Mouse (Mus musculus): Measurements from ENCODE around the gene Tbc1d12. TPM values are rescaled to one million over a fixed set of nuclear protein-coding genes. Genes with fewer than 3 reads are reported as not detected.

Gene Tbc1d12
- total and polyA plus RNA-seq, 3 experiments = 2.5 to 2.9 TPM; not detected in 1

DNA sequence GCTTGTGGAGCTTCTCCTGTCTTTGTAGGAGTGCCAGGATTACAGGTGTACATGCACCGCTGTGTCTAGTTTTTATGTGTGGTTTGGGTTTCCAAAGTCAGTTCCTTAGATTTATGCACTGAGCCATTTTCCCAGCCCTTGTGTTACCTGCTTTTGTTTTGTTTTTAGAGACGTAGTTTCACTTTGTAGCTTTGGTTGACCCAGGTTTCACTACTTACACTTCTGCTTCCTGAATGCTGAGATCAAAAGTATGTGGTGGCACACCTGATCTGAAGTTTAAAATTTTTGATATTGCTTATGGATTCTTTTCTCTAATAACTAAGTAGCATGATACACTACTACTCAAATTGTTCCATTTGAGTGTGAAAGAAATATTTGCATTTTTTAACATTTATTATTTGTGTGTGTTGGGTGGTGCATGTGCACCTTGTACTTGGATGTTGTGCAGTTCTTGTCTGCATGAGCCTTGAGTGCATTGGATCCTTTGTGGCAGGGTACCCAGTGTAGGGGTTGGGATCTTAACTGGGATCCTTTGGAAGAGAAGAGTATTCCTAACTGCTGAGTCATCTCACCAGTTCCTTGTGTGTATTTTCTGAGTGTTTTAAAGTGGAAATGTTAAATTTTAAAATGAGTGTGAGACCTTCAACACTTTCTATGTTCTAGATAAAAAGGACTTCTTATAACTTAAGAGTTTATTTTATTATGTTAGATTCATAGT, 108.4 kb downstream of the Tbc1d12 start:
- Histone ChIP-seq H3K9ac (ENCODE audit: control insufficient read depth, low read depth, low read length, poor library complexity, severe bottlenecking) (no peak overlapping the region), H3K4me3 (ENCODE audit: control insufficient read depth in 1 of 2, insufficient read depth in 1 of 2, low read depth in 2 of 2, low read length in 2 of 2) (no peak overlapping the region), H3K4me1 (ENCODE audit: control insufficient read depth in 1 of 2, insufficient read depth in 2 of 2, low read length in 2 of 2) (peaks cover 0 to 2% of the 10 kb centered on the region in 2 experiments; a peak in 1 of 4 replicates), H3K9me3 (replicated peaks; ENCODE audit: insufficient read depth, low read length) (no peaks in the 10 kb centered on the region), H3K36me3 (ENCODE audit: control insufficient read depth in 1 of 2, insufficient read depth in 2 of 2, low read length in 2 of 2) (peaks cover 6 to 23% of the 10 kb centered on the region in 2 experiments), H3K27me3 (ENCODE audit: control insufficient read depth in 1 of 2, insufficient read depth in 2 of 2, low read length in 2 of 2) (no peaks in the 10 kb centered on the region), H3K79me2 (ENCODE audit: control insufficient read depth, insufficient read depth, low read length, poor library complexity) (no peaks in the 10 kb centered on the region), H3K27ac (ENCODE audit: control insufficient read depth, low read depth, low read length) (no peak overlapping the region)
- no peak for DNase-seq (ENCODE audit: low read depth, low spot score)
- no peak for TF ChIP-seq TAL1 (IDR thresholded peaks at IDR 0.05; ENCODE audit: low read length)
- no peak for TF ChIP-seq POLR2AphosphoS5 (IDR thresholded peaks at IDR 0.05; ENCODE audit: borderline replicate concordance, low read depth, low read length)
- no peak for TF ChIP-seq MAX (IDR thresholded peaks at IDR 0.05; ENCODE audit: low read length)
- no peak for TF ChIP-seq GABPA (IDR thresholded peaks at IDR 0.05; ENCODE audit: low read depth, low read length)
- no peak for TF ChIP-seq RAD21 (IDR thresholded peaks at IDR 0.05; ENCODE audit: low read depth, low read length)
- no peak for TF ChIP-seq MAZ (IDR thresholded peaks at IDR 0.05; ENCODE audit: low read depth, low read length)
- TF ChIP-seq ZC3H11A (IDR thresholded peaks at IDR 0.05; ENCODE audit: low read depth, low read length) = no peak
- TF ChIP-seq EP300 (IDR thresholded peaks at IDR 0.05; ENCODE audit: low read depth in 1 of 2, low read length in 2 of 2) = no peak
- TF ChIP-seq ZNF384 (IDR thresholded peaks at IDR 0.05; ENCODE audit: low read depth, low read length) = no peak

Other genes with a start within 250 kb of the Tbc1d12 start
- gene Noc3l, start 17.3 kb upstream of the Tbc1d12 start, total RNA-seq (2012; rRNA removed) = 17.2 and 20.0 TPM in 2 replicates
- gene Noc3l, start 17.3 kb upstream of the Tbc1d12 start, polyA plus RNA-seq (2012; ENCODE audit: insufficient read depth in 1 of 2, insufficient read length in 2 of 2, low read depth in 1 of 2, low replicate concordance in 2 of 2, missing spikeins in 1 of 2) = 10 to 100 TPM in 1 of 2 experiments, not detected in 1; 20.3 TPM
- 56.3 and 56.8 TPM in 2 replicates for gene Hells, start 94.3 kb downstream of the Tbc1d12 start, total RNA-seq (2012; rRNA removed)
- 100 to 1,000 TPM in 1 of 2 experiments, not detected in 1; 159 TPM for gene Hells, start 94.3 kb downstream of the Tbc1d12 start, polyA plus RNA-seq (2012; ENCODE audit: insufficient read depth in 1 of 2, insufficient read length in 2 of 2, low read depth in 1 of 2, low replicate concordance in 2 of 2, missing spikeins in 1 of 2)
- not detected in 2 replicates for gene Cyp2c55, start 170.4 kb downstream of the Tbc1d12 start, total RNA-seq (2012; rRNA removed)
- not detected for gene Cyp2c55, start 170.4 kb downstream of the Tbc1d12 start, polyA plus RNA-seq (2012; ENCODE audit: insufficient read depth in 1 of 2, insufficient read length in 2 of 2, low read depth in 1 of 2, low replicate concordance in 2 of 2, missing spikeins in 1 of 2)
- gene Cyp2c65, start 224.4 kb downstream of the Tbc1d12 start, total RNA-seq (2012; rRNA removed) = not detected in 2 replicates
- gene Cyp2c65, start 224.4 kb downstream of the Tbc1d12 start, polyA plus RNA-seq (2012; ENCODE audit: insufficient read depth in 1 of 2, insufficient read length in 2 of 2, low read depth in 1 of 2, low replicate concordance in 2 of 2, missing spikeins in 1 of 2) = not detected

Measured in MEL (cell line).